Mouse (Mus musculus) thymus, adult 2 months (tissue): Measurements from ENCODE around the gene Fn1.

Experiments used
- CTCF ChIP-seq: fragments of 200-500 bp; IDR thresholded peaks from 2 replicates; pipeline ENCODE4 v1.5.1; 2012; ENCODE audit warnings: mild to moderate bottlenecking, control low read depth, low read length, moderate library complexity, borderline replicate concordance; ENCODE audit not compliant: control insufficient read depth, poor library complexity, insufficient read depth; ENCODE audit errors: extremely low read depth
- POLR2A ChIP-seq: fragments of 200-500 bp; IDR thresholded peaks from 2 replicates; pipeline ENCODE4 v1.6.1; 2012; ENCODE audit warnings: mild to moderate bottlenecking, low read length, control low read depth, moderate library complexity; ENCODE audit not compliant: control insufficient read depth, poor library complexity, insufficient read depth; ENCODE audit errors: extremely low read depth

GRCm38 (mm10) chr1:71651315-71651714 is 1.7 kb downstream of the Fn1 start:
- TF ChIP-seq POLR2A (no peak), CTCF (no peak)
